Mouse (Mus musculus) retina, adult 2 months (tissue): ENCODE measurements around the gene Prnd.

ENCODE experiments used
- DNase-seq: peaks from one replicate; pipeline ENCODE4 v3.0.0-alpha.2; 2012; ENCODE audit warnings: low read depth, low spot score

The Prnd gene

GRCm38 (mm10) chr2:131982546-131983196 lies 32.0 kb downstream of the Prnd start:
- peak; percentile 47 for DNase-seq

- no peak for DNase-seq
Measured at GRCm38 (mm10) chr2:131987950-131988349, 37.3 kb downstream of the Prnd start.

DNA sequence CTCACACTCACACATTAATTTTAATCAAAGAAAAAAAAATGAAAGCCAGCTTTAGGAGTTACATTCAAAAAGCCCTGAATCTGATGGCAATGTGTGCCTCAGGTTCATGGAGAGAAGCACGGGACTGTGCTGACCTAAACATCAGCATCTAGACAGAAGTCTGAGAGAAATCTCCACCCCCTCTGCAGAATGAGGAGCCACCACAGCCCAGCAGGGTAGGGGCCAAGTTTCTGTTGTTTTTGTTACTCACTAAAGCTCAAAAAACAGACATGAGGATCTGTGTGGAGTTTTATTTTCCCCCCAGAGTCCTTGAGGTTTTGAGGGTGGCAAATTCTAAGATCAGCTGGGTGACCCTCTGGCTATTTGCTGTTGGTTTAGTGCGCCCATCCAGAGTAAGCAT lies 37.9 kb downstream of the Prnd start:
- DNase-seq, result no peak

GRCm38 (mm10) chr2:131992487-131992886 lies 41.8 kb downstream of the Prnd start:
- no peak for DNase-seq

DNA sequence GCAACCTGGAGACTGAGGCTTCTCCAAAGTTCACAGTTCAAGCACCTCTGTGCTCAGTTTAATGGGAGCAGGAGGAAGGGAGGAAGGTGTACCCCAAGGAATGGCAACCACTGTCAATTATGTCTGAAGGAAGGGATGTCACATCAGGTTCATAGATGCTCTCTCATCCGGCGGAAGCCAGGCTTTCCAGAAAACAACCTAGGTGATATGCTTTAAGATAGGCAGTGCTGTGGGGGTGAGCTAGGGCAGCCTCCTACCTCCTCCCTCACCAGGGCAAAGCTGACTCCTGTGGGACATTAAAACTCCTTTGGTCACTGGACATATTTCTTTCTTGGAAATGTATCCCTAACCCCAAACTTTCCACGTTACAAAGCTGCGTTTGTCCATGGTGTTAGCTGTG lies 42.5 kb downstream of the Prnd start:
- no peak for DNase-seq

- DNase-seq, result no peak
Measured at GRCm38 (mm10) chr2:131993563-131994088, 43.0 kb downstream of the Prnd start.

- DNase-seq, result no peak
Measured at GRCm38 (mm10) chr2:131994971-131995370, 44.3 kb downstream of the Prnd start.

GRCm38 (mm10) chr2:131995742-131996141 lies 45.1 kb downstream of the Prnd start:
- no peak for DNase-seq

DNA sequence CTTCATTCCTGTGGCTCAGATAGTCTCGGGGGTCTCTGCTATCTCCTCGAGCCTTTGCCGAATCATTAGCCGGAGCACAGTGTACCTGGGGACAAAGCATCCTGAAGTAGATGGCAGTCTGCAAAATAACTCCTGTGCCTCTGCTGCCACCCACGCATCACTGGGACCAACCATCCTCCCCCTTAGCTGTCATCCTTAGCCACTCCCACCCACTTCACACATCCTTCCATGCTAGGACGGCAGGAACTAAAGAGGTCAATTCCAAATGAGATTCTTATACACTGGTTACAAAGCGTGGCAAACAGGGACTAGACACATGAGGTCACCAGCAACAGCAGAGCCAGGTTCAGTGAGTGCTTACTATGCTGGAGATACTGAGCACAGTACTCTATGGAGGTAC lies 45.7 kb downstream of the Prnd start:
- DNase-seq, result no peak

- no peak for DNase-seq
Measured at GRCm38 (mm10) chr2:131997356-131997755, 46.7 kb downstream of the Prnd start.

DNA sequence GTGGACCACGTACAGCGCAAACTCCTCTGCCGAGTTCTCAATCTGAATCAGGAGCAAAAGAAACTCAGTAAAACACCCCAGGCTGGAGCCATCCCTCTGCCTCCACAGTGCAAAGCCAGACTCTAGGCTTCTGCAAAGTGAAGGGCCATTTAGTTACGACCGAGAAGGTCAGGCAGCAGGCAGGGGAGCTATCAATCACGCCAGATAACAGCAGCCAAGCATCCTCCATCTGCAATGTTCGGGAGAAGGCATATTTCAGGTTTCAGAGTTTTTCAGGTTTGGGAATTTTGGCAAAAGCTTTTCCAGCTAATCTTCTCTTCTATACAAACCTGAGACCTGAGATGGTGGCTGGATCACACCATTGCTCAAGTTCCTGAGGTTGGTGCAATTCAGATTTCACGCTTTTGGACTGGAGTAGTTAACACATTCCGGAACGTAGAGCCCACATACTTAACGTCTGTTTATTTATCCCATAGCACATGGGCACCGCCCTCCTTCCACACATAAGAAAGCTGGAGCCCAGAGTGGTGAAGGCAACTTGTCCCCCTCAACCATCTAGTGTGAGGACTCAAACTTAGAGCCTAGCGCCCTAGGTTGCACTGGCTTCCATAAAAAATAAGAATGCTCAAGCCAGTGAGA lies 51.2 kb downstream of the Prnd start:
- no peak for DNase-seq

GRCm38 (mm10) chr2:132003916-132004315 lies 53.3 kb downstream of the Prnd start:
- DNase-seq, result no peak

DNA sequence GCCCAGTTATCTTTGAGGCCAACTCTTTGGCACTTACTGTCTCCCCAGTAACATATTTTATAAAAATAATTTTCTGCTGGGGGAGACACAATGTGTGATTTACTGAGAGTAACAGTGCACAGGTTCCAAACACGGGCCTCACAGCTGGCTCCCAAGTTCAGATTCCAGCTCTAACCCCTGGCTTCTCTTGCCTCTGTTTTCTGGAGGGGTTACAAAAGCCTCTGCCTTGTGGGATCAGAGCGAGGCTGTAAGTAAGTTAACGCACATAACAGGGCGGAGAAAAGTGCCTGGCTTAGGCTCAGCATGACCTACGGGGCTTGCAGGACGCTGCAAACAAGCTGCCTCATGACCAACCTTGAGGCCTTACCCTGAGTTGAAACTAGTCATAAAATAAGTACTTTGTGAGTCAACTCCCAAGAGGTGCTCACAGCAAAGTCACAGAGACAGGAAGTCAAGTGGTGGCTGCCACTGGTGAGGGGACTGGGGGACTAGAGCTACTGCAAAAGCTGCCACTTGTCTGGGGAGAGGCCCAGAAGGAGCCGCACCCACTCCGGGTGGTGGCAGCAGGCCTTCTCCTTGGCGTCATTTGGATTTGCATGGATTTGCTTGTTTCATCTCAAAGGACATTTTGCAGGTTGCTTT lies 54.0 kb downstream of the Prnd start:
- DNase-seq, result no peak

DNA sequence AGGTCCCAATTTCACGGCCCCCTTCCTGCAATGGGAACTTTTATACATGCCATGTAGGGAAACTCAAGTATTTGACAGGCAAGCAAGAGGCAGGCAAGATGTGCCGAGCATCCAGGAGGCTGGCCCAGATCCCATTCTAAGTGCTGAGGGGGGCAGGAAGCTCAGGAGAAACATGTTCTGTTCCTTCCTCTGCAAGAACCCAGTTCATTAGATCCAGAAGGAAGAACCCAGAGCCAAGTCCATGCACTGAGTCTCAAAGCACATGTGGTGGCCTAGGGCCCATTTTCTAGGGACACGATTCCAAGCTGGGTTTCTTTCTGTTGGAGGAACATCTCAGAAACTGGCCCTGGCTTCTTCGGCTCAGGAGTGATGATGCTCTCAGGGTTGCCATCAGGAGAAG lies 54.8 kb downstream of the Prnd start:
- DNase-seq, result no peak
